Mouse (Mus musculus) lung, embryonic 16.5 days (tissue): ENCODE measurements around the gene Ufd1. TPM values are rescaled to one million over a fixed set of nuclear protein-coding genes. Genes with fewer than 3 reads are reported as not detected.
"Not testable (repeated sequence)": the region's sequence is repeated elsewhere in the genome, so short reads cannot be mapped to it uniquely, and the experiment has no call there.

Experiments
- ATAC-seq: fragments of 200-750 bp; cut with Nextera tagmentation; 2 replicates; pipeline ENCODE4 v1.8.0; 2017; ENCODE audit warnings: low read depth, mild to moderate bottlenecking, moderate library complexity
- H3K27ac ChIP-seq: fragments of 300-500 bp; sonication (generic); 2 replicates; pipeline ENCODE4 v1.5.1; 2014; ENCODE audit warnings: mild to moderate bottlenecking, control low read depth, low read length
- H3K27me3 ChIP-seq: fragments of 300-500 bp; sonication (generic); 2 replicates; pipeline ENCODE4 v1.6.1; 2014; ENCODE audit warnings: low read depth, low read length, mixed read lengths; ENCODE audit not compliant: control insufficient read depth, insufficient read depth
- H3K36me3 ChIP-seq: fragments of 300-500 bp; sonication (generic); 2 replicates; pipeline ENCODE4 v1.6.1; 2014; ENCODE audit warnings: low read length; ENCODE audit not compliant: control insufficient read depth, insufficient read depth
- H3K4me1 ChIP-seq: fragments of 300-500 bp; sonication (generic); replicated peaks from 2 replicates; pipeline ENCODE4 v1.6.1; 2014; ENCODE audit warnings: low read length, mixed read lengths; ENCODE audit not compliant: control insufficient read depth, insufficient read depth
- H3K4me2 ChIP-seq: fragments of 300-500 bp; sonication (generic); 2 replicates; pipeline ENCODE4 v1.6.1; 2014; ENCODE audit warnings: low read depth, low read length, control low read depth
- H3K4me3 ChIP-seq: fragments of 300-500 bp; sonication (generic); 2 replicates; pipeline ENCODE4 v1.5.1; 2014; ENCODE audit warnings: mild to moderate bottlenecking, low read length, control low read depth
- H3K9ac ChIP-seq: fragments of 300-500 bp; sonication (generic); 2 replicates; pipeline ENCODE4 v1.6.1; 2014; ENCODE audit warnings: low read length, control low read depth
- H3K9me3 ChIP-seq: fragments of 300-500 bp; sonication (generic); 2 replicates; pipeline ENCODE4 v1.6.1; 2016; ENCODE audit warnings: low read length; ENCODE audit not compliant: control insufficient read depth
- WGBS: fragments of 180-500 bp; shearing (Covaris S2); extraction: QIAGEN DNeasy Blood & Tissue Kit; methylation state at CpG from one replicate; pipeline ENCODE4 v1.1.7; 2014; 5-methylcytosine and 5-hydroxymethylcytosine counted together
- polyA plus RNA-seq: library from polyadenylated mRNA; unstranded; fragments of >200 nt; fragmentation: Nextera tagmentation; extraction: Ambion mirVana; gene quantifications from 2 replicates; pipeline ENCODE4 v1.2.1, GENCODE M21; 2015

The Ufd1 gene
- polyA plus RNA-seq, 1 experiment from 2014 or later: 89.9 TPM

DNA sequence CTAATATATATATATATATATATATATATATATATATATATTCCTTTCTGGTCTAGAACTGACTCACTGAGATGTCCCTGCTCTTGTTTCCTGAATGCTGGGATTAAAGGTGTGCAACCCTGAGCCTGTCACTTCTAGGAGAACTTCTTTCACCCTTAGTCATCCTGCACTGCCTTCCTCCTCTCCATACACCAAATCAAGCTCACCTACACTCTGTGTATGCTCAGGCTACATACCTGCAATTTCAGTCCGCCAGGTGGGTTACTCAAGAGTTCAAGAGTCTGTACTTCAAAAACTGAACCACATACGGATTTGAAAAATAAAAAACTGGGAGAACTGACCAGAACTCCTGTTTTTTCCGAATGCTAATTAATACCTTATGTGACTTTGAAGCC is 24.5 kb downstream of the Ufd1 start:
- ATAC-seq: peak; percentile 55
- Histone ChIP-seq H3K36me3 (peaks cover 28% of the 10 kb centered on the region), H3K4me1 (peaks cover 3% of the 10 kb centered on the region; the same call in 1 of the 2 replicates), H3K4me3 (peak overlapping the region; percentile 85), H3K9me3 (no peaks in the 10 kb centered on the region), H3K9ac (peak overlapping the region; percentile 87; the same call in 1 of the 2 replicates), H3K27me3 (no peaks in the 10 kb centered on the region), H3K4me2 (peak overlapping the region; percentile 78), H3K27ac (no peak overlapping the region)
- WGBS: 26% methylated on average over 3 of the region's 3 CpGs

DNA sequence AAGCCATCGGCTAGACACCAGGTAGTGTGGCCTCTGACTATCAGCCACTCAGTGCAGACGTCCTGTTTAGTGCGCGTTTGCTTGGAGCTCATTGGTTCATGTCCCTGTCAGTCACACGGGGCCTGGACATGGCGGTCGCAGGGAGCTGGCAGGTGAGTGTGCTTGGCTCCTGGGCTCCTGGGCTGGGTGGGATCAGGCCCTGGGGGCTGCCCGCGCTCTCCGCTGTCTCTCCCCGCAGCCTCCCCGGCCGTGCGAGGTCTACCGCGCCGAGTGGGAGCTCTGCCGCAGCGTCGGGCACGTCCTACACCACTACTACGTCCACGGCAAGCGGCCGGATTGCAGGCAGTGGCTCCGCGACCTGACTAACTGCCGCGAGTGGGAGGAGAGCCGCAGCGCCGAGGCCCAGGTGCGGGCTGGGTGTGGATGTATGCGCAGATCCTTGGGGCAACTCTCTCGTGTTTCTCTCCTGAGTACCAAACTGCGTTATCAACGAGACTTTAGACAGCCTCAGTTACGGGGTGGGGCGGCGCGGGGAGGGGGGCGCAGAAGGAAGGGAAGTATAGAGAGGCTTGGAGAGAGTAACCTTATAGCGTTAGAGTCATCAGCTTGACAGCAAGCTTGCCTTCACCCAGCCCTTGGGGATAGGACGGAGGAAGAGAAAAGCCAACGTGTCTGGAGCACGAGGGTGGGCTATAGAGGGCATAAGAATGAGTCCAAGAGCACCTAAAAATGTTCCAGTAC is 25.1 kb downstream of the Ufd1 start, which contains the start of the genes 2510002D24Rik and Gm28539:
2510002D24Rik (plus strand) TSS at position 111 of the 741 bp plus-strand sequence.
Gm28539 (plus strand) TSS at position 117 of the 741 bp plus-strand sequence.
- Histone ChIP-seq H3K9ac (peak within 1 kb of the TSS; percentile 87), H3K27me3 (no peaks in the 10 kb centered on the region), H3K4me3 (peak within 1 kb of the TSS; percentile 85), H3K36me3 (peaks cover 25% of the 10 kb centered on the region), H3K4me1 (peaks cover 3% of the 10 kb centered on the region; the same call in 1 of the 2 replicates), H3K27ac (peak within 1 kb of the TSS; percentile 72), H3K4me2 (peak within 1 kb of the TSS; percentile 78), H3K9me3 (no peaks in the 10 kb centered on the region)
- ATAC-seq: peak; percentile 98
- WGBS: under 1% methylated on average over 46 of the region's 46 CpGs

DNA sequence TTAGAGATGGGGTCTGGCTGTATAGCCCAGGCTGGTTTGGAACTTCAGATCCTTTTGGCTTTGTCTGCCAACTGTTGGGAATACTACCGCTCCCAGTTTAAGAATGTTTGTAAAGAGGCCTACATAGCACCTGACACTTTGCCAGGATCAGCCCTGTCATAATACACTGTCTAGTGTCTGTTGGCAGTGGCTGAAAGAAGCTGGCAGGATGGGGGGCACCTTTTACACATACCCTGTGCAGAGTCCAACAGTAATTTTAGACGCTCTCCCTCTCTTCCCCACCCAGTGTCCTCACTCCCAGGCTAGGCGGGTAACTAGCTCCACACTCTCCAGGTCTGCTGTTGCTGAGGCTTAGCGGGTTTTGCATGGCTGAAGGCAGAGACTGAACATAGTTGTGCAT is 26.8 kb downstream of the Ufd1 start:
- H3K27me3 ChIP-seq: no peaks in the 10 kb centered on the region
- WGBS: 93% methylated on average over 4 of the region's 4 CpGs
- H3K4me3 ChIP-seq: no peak overlapping the region
- peaks cover 3% of the 10 kb centered on the region; the same call in 1 of the 2 replicates for H3K4me1 ChIP-seq
- no peak overlapping the region for H3K27ac ChIP-seq
- no peak overlapping the region for H3K9ac ChIP-seq
- H3K4me2 ChIP-seq: no peak overlapping the region
- ATAC-seq: no peak
- H3K9me3 ChIP-seq: no peaks in the 10 kb centered on the region
- H3K36me3 ChIP-seq: peaks cover 16% of the 10 kb centered on the region

DNA sequence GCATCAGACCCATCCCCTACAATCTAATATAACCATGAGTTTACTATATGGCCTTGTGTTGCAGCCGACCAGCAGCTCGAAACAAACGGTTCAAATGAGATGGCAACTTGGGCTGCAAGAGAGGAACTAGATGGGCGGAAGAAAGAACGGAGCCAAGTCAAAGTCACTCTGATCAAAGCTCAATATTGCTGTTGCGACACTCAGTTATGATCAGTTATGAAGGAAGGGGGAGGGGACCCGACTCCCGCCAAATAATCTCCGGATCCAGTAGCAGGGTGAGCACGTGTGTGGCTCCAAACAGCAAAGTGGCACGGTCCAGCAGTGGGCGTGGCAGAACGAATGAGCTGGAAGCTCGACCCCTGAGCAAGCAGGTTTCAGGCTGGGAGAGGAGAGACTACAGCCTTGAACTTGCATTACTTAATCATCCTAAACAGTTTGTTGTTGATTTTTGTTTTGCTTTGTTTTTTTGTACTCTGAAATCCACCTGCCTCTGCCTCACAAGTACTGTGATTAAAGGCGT is 34.8 kb downstream of the Ufd1 start:
- no peaks in the 10 kb centered on the region for H3K36me3 ChIP-seq
- no peaks in the 10 kb centered on the region for H3K4me1 ChIP-seq
- no peaks in the 10 kb centered on the region for H3K27me3 ChIP-seq
- no peak overlapping the region for H3K4me3 ChIP-seq
- ATAC-seq: no peak
- no peak overlapping the region for H3K27ac ChIP-seq
- 83% methylated on average over 15 of the region's 15 CpGs for WGBS
- no peaks in the 10 kb centered on the region for H3K9me3 ChIP-seq
- no peak overlapping the region for H3K9ac ChIP-seq
- no peak overlapping the region for H3K4me2 ChIP-seq

DNA sequence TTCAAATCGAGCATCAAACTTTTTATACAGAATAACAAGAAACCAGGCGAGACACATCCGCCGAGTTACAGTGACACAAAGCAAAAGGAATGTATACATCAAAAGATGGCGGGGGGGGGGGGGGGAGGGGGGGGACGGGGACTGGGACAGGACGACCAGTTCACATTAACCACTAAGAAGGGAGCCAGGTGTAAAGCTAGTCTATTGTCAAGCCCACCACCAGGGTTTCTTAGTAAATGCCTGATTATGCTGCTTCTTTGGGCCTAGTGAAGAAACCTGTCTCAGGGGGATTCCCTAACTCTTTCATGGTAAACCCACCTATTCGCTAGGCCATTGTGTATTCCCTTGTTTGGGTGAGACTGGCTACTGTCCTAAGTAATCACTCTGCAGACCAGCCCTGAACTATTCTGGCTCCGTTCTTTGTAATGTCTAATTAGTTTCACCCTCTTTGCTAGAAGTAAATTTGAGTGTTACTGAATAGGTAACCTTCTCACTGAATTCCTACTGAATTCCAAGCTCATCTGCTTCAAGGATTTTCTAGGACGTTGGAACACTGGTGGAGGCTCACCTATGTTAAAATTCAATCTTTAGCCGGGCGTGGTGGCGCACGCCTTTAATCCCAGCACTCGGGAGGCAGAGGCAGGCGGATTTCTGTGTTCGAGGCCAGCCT is 38.1 kb downstream of the Ufd1 start:
- not testable (repeated sequence) for H3K27me3 ChIP-seq, H3K9ac ChIP-seq, H3K4me3 ChIP-seq, H3K4me1 ChIP-seq, H3K4me2 ChIP-seq, H3K36me3 ChIP-seq, H3K9me3 ChIP-seq, ATAC-seq, H3K27ac ChIP-seq
- WGBS: 85% methylated on average over 15 of the region's 17 CpGs

DNA sequence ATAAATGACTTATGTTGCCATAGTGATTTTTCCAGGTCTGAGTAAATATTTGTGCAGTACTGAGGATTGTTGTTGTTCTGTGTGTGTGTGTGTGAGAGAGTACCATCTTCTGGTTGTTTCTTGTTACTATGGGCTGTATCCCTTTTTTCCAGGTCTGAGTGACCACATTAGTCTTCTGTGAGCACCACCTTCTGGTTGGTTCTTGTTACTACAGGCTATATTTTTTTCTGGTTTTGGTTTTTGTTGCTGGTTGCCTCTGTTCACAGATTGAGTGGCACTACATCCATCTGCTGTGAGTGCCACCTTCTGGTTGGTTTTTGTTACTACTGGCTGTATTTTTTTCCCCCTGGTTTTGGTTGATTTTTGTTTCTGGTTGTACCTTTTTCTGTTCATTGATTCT is 47.0 kb downstream of the Ufd1 start:
- no peak overlapping the region for H3K4me3 ChIP-seq
- no peaks in the 10 kb centered on the region for H3K4me1 ChIP-seq
- H3K36me3 ChIP-seq: no peaks in the 10 kb centered on the region
- H3K9me3 ChIP-seq: no peaks in the 10 kb centered on the region
- no peak overlapping the region for H3K4me2 ChIP-seq
- no peak overlapping the region for H3K27ac ChIP-seq
- no peak for ATAC-seq
- H3K9ac ChIP-seq: no peak overlapping the region
- no peaks in the 10 kb centered on the region for H3K27me3 ChIP-seq

DNA sequence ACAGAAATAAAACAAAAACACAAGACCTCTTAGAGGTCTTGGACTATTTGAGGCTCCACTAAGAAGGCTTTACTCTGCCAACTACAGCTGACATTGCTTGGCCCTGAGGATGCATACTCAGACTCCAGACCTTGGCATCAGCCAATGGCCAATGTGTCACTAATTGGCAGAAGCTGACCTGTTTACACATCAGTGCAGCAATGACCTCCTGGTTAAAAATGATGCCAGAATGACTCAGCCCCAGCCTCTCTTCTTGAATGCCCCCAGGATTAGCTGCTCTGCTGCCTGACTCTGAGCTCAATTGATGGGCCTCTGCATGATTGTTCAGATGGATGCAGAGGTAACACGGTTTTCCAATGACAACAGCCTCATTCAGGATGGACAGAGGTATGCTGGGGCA is 48.6 kb downstream of the Ufd1 start:
- no peak overlapping the region for H3K4me2 ChIP-seq
- H3K9me3 ChIP-seq: no peaks in the 10 kb centered on the region
- H3K36me3 ChIP-seq: no peaks in the 10 kb centered on the region
- no peak for ATAC-seq
- no peak overlapping the region for H3K9ac ChIP-seq
- H3K27me3 ChIP-seq: no peaks in the 10 kb centered on the region
- no peak overlapping the region for H3K4me3 ChIP-seq
- WGBS: 55% methylated on average over 1 of the region's 1 CpGs
- H3K27ac ChIP-seq: no peak overlapping the region
- H3K4me1 ChIP-seq: no peaks in the 10 kb centered on the region

DNA sequence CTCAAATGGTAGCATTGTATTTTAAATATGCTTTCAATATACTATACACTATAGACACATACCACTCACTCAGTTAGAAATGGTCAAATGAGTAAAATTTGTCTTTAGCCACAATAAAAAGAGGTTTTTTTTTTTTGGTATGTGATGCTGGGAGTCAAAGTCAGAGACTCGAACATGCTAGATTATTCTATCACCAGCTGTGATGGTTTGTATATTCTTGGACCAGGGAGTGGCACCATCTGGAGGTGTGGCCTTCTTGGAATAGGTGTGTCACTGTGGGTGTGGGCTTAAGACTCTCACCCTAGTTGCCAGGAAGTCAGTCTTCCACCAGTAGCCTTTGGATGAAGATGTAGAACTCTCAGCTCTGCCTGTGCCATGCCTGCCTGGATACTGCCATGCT is 58.9 kb downstream of the Ufd1 start:
- not testable (repeated sequence) for H3K27ac ChIP-seq, ATAC-seq, H3K4me2 ChIP-seq, H3K4me1 ChIP-seq, H3K27me3 ChIP-seq, H3K4me3 ChIP-seq, H3K9me3 ChIP-seq, H3K9ac ChIP-seq
- 73% methylated on average over 1 of the region's 1 CpGs for WGBS
- peaks cover 30% of the 10 kb centered on the region for H3K36me3 ChIP-seq

DNA sequence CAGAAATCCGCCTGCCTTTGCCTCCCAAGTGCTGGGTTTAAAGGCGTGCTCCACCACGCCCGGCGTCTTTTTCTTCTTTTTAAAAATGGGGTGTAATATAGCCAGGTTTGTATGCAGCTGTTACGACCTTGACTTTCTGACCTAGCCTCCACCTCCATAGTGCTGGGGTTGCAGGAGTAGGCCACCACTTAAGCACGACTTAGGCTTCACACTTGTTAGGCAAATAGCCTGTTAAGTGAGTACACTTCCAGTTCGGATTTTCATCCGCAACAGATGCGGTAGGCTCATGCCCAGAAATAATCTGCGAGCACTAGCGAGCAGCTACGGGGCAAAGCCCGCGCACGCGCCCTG is 64.5 kb downstream of the Ufd1 start:
- peak overlapping the region; percentile 93 for H3K4me2 ChIP-seq
- H3K27me3 ChIP-seq: no peaks in the 10 kb centered on the region
- H3K36me3 ChIP-seq: peaks cover 28% of the 10 kb centered on the region
- H3K4me3 ChIP-seq: peak overlapping the region; percentile 94
- under 1% methylated on average over 17 of the region's 17 CpGs for WGBS
- H3K9ac ChIP-seq: peak overlapping the region; percentile 88
- peak overlapping the region; percentile 97 for H3K27ac ChIP-seq
- H3K9me3 ChIP-seq: no peaks in the 10 kb centered on the region
- peaks cover 10% of the 10 kb centered on the region for H3K4me1 ChIP-seq
- ATAC-seq: no peak
